12 mouse cellular contexts compared by ENCODE assay signal in the genomic region with DNA sequence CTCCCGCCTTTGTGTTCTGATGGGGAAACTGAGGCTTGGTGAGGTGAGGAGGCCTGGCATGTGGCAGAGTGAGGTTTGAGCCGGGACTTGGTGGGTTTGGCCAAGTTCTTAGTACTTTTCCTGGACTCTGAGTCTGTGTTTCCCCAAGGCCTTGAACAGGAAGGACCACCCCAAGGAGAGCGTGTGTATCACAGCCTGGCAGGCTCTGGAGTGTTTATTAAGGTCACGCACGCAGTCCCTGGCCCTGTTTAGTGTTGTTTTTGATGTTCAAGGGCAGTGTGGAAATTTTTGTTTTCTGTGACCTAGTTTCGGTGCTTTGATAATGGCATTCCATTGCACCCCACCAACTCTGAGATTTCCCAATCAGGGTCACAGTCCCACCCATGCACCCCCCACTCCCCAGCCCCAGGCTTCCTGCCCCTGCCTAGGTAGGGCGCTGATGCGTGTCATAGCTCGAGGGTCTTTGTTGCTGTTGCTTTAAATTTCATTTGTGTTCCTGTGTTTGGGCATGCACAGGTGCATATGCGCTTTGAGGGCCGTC.
"Had no signal": no experiment of that assay in that cellular context is flagged by ENCODE, and none has a peak within 500 bp of the region (broad histone marks: within the 10 kb centered on the region; RNA-seq: fewer than 3 reads in every experiment).

No protein-coding gene starts in this region.

- H3K9ac ChIP-seq: limb, embryonic 12.5 days; liver, embryonic 13.5 days; liver, postnatal 0 days; midbrain, embryonic 13.5 days; neural tube, embryonic 12.5 days had no signal

- DNase-seq: kidney, adult 9 months; kidney, postnatal 4 days; liver; liver, embryonic 13.5 days; liver, postnatal 0 days; right cerebral cortex, adult 18-20 months; right cerebral cortex, postnatal 25 days; thymus, postnatal 36 days had no signal

- ATAC-seq: liver, postnatal 0 days; midbrain, embryonic 13.5 days had no signal

- H3K4me3 ChIP-seq: limb, embryonic 12.5 days; liver, embryonic 13.5 days; midbrain, embryonic 13.5 days; neural tube, embryonic 12.5 days had no signal

- H3K27me3 ChIP-seq: limb, embryonic 12.5 days; liver, embryonic 13.5 days; neural tube, embryonic 12.5 days had no signal

- H3K9me3 ChIP-seq: limb, embryonic 12.5 days; liver, embryonic 13.5 days; midbrain, embryonic 13.5 days; neural tube, embryonic 12.5 days had no signal

- H3K27ac ChIP-seq: kidney, postnatal 0 days; limb, embryonic 12.5 days; liver, embryonic 13.5 days; midbrain, embryonic 13.5 days; neural tube, embryonic 12.5 days had no signal

- H3K4me2 ChIP-seq: limb, embryonic 12.5 days; liver, embryonic 13.5 days; midbrain, embryonic 13.5 days; neural tube, embryonic 12.5 days had no signal

- H3K36me3 ChIP-seq: limb, embryonic 12.5 days; midbrain, embryonic 13.5 days; neural tube, embryonic 12.5 days had no signal
